Mouse (Mus musculus) C2C12 (cell line): ENCODE measurements around the gene Tgfb3.

Source experiments
- CEBPB ChIP-seq: IDR thresholded peaks from one replicate; pipeline ENCODE4 v1.6.1; 2011; ENCODE audit warnings: low read depth, mild to moderate bottlenecking, control low read depth, moderate library complexity
- CTCF ChIP-seq: IDR thresholded peaks from one replicate; pipeline ENCODE4 v1.5.1; 2011; ENCODE audit not compliant: control insufficient read depth, insufficient read depth, insufficient read length
- FOSL1 ChIP-seq: IDR thresholded peaks from one replicate; pipeline ENCODE4 v1.8.0; 2011; ENCODE audit warnings: mild to moderate bottlenecking, low read length; ENCODE audit not compliant: poor library complexity, insufficient read depth, severe bottlenecking
- USF1 ChIP-seq: IDR thresholded peaks from one replicate; pipeline ENCODE4 v1.6.1; 2011; ENCODE audit warnings: low read depth, mild to moderate bottlenecking, control low read depth, moderate library complexity

DNA sequence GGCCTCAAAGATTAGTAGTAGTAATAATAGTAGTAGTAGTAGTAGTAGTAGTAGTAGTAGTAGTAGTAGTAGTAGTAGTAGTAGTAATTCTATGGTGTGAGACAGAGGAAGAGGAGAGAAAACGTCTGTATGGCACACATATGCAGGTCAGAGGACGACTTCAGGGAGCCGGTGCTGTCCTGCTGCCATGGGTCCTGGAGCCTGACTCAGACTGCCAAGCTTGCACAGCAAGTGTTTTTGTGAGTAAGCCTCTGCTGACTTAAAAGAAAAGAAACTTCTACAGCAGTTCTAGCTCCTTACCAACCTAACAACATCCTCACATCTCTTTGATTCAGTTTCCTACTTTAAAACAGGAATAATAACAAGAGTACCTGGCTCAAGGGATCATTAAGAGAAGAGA is 64.2 kb downstream of the Tgfb3 start:
- no peak for TF ChIP-seq USF1
- TF ChIP-seq CTCF = no peak
- TF ChIP-seq CEBPB = no peak
- no peak for TF ChIP-seq FOSL1
